Mouse (Mus musculus) spleen, postnatal 10 days (tissue): Measurements from ENCODE around the gene Kndc1.
A peak's percentile ranks its signal among the peaks of the same experiment; 100 is the strongest.

ENCODE experiments used
- DNase-seq, 2 experiments: peaks; one replicate each; pipeline ENCODE4 v3.0.0; 2021 to 2022; ENCODE audit warnings: low spot score in 2 of 2

Kndc1 gene

GRCm38 (mm10) chr7:139951991-139952633, 57.6 kb downstream of the Kndc1 start:
- DNase-seq: no peak

GRCm38 (mm10) chr7:139955505-139955904, 61.0 kb downstream of the Kndc1 start:
- no peak for DNase-seq

GRCm38 (mm10) chr7:139956658-139957057, 62.2 kb downstream of the Kndc1 start:
- no peak for DNase-seq

- no peak for DNase-seq
Measured at GRCm38 (mm10) chr7:139957437-139957836, 62.9 kb downstream of the Kndc1 start.

- no peak for DNase-seq
Measured at GRCm38 (mm10) chr7:139957958-139958357, 63.5 kb downstream of the Kndc1 start.

GRCm38 (mm10) chr7:139961141-139961540, 66.6 kb downstream of the Kndc1 start:
- DNase-seq: no peak

- DNase-seq: no peak
Measured at GRCm38 (mm10) chr7:139963814-139964213, 69.3 kb downstream of the Kndc1 start.

GRCm38 (mm10) chr7:139967175-139967574, 72.7 kb downstream of the Kndc1 start:
- no peak for DNase-seq

GRCm38 (mm10) chr7:139968428-139968827, 73.9 kb downstream of the Kndc1 start:
- DNase-seq: no peak

GRCm38 (mm10) chr7:139969348-139970130, 75.0 kb downstream of the Kndc1 start:
- DNase-seq: peak; percentile 68 to 84

GRCm38 (mm10) chr7:139970216-139970919, 75.9 kb downstream of the Kndc1 start:
- no peak for DNase-seq

- no peak for DNase-seq
Measured at GRCm38 (mm10) chr7:139970979-139971378, 76.5 kb downstream of the Kndc1 start.

- no peak for DNase-seq
Measured at GRCm38 (mm10) chr7:139971436-139971835, 76.9 kb downstream of the Kndc1 start.

GRCm38 (mm10) chr7:139972923-139973331, 78.4 kb downstream of the Kndc1 start:
- DNase-seq: no peak

GRCm38 (mm10) chr7:139974307-139974706, 79.8 kb downstream of the Kndc1 start:
- DNase-seq: no peak

- no peak for DNase-seq
Measured at GRCm38 (mm10) chr7:139975471-139975870, 81.0 kb downstream of the Kndc1 start.

- peak; percentile 36 to 67 for DNase-seq
Measured at GRCm38 (mm10) chr7:139978278-139978892, 83.9 kb downstream of the Kndc1 start, which contains the start of gene 6430531B16Rik. Gene 6430531B16Rik (minus strand): TSS chr7:139978755.

- no peak for DNase-seq
Measured at GRCm38 (mm10) chr7:139979011-139979719, 84.7 kb downstream of the Kndc1 start.

- DNase-seq: no peak
Measured at GRCm38 (mm10) chr7:139980778-139981177, 86.3 kb downstream of the Kndc1 start.

- no peak for DNase-seq
Measured at GRCm38 (mm10) chr7:139982058-139982457, 87.6 kb downstream of the Kndc1 start.

GRCm38 (mm10) chr7:139984505-139984904, 90.0 kb downstream of the Kndc1 start:
- DNase-seq: no peak
